Mouse (Mus musculus): ENCODE results near the gene Lbh.

DNA sequence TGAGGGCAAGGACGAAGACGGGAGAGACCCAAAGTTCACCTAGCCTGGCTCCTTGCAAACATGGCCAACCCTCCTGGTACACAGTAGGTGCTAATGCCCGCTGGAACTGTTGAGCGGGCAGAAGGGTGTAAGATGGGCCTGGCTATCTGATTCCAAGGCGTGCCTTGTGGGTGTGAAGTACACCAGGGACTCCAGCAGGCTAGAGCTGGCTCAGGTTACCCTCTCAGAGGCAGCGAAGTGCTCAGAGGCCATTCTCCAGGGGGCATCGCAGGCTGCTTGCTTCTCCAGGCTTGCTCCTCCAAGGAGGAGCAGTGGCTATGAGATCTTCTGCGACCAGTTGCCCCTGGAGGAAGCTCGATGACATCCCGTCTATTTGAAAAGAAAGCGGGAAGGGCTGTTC is 6.8 kb upstream of the Lbh start:
- TF ChIP-seq CTCF (IDR thresholded peaks at IDR 0.05; ENCODE audit: low read depth) (no peak), EP300 (IDR thresholded peaks at IDR 0.05; ENCODE audit: low read depth) (no peak)
